Mouse (Mus musculus) frontal cortex, postnatal 36 days (tissue): ENCODE measurements at regions not wholly inside any gene's neighbourhood (a gene's known extent, or its start where the extent isn't known, plus 50 kb on each side); places are given as distances from the start of the nearest gene placed in this dataset.

ENCODE experiments used
- DNase-seq, 2 experiments: peaks; one replicate each; pipeline ENCODE4 v3.0.0; 2022; ENCODE audit warnings: low spot score in 2 of 2

DNA sequence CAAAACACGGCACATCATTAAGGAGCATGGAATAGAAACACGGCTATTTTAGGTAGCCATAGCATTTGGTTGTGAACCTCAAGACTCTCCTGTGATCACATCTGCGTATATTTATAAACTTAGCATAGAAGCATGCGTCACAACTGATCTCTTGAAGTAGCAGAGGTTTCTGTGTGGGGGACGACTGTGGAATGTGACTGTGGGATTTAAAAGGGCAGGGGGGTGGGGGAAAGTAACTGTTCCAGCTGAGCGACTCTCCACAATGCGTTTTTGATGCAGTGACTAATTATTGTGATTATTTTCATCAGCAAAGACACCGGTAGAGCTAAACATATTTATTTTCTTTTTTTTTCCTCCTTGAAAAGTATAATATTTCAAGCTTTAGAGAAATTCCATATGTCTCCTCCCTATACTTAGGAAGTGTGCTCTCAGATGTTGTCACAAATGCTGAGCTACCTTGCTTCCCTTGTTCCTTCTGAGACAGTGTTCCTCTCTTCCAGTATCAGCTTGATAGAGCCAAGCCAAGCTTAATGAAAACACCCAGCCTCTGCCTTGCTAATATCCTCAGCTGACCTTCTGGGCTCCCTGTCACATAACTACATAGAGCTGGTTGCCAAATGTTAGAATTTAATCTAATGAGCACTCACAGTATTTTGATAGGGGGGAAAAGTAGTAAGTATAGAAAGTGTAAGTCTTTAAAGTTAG lies 75.0 kb upstream of the Magi3 start:
- no peak for DNase-seq

DNA sequence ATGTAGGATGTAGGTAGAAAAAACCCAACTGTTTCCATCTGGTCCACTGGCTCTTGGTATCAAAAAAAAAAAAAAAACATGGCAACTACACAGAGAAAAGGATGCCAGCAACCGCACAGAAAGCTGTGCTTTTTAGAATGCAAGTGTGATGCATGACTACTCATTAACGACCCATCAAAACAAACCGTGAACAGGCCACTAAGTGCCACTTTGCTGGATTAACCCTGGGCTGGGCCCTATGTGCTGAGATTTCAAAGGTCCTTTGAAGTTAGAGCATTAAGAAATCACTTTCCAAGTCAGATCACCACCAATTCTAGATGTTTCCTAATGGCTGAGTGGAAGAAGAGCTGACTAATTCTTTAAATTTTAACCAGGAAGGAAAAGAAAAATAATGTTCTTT lies 73.7 kb upstream of the Magi3 start:
- DNase-seq = no peak

DNA sequence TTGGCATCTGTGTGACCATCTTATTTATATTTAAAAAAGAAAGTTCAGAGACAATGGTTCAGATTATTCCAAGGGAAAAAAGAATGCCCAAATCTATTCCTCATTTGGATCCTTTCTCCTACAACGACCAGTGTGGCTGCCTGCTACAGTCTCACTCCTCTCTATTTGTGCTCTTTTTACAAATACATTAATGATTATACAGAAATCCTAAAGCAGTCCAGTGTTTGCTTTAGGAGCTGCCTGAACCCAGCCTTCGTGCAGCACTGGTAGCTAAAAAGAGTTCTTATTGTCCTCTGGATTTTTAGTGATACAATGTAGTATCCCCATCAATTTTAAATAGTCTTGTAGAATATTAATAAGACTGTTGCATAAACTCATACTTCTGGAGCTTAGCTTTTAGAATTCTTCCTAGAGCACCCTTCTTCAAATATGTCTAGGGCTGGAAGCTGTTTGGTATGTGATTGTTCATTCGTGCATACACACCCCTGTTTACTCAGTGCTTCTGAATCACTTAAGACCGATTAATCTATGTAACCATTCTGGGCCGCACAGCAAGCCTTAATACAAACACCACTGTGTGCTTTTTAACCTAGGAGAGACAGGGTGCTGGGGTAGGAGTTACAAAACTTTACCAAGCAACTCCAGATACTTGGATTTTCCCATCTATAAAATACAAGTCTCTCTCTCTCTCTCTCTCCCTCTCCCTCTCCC lies 69.0 kb upstream of the Magi3 start:
- DNase-seq = no peak

DNA sequence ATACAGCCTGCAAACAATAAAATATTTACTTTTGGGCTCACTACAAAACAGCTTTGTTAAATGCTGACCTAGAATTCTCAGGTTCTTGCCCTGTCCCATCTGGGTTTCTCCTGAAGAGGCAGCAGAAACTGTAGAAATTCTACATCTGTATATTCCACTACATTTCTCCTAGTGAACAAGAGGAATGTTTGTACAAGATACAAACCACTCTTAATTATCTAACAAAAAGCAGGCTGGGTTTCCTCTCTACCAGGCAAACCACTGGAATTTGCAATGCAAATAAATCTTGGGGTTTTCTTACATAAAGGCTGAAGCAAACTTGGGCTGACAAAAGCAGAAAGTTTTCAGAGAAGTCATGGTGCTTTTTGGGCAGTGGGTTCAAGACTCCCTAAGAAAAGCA lies 67.7 kb upstream of the Magi3 start:
- no peak for DNase-seq

DNA sequence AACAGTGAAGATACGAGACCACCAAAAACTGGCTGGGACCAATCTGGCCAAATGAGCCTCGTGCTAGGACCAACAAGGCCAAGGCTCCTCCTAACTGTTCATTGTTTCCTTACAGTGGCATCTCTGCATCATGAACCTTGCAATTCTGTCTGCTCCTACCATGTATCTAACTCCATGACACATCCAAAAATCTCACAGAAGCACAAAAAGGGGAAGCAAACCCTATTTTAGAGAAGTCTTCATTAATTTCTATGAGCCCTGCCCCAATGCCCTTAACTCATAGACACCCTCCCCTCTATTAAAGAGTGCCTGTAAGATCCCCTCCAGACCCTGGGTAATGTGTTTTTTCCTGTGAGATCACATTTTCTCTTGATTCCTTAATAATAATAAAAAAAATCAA lies 64.8 kb upstream of the Magi3 start:
- no peak for DNase-seq

DNA sequence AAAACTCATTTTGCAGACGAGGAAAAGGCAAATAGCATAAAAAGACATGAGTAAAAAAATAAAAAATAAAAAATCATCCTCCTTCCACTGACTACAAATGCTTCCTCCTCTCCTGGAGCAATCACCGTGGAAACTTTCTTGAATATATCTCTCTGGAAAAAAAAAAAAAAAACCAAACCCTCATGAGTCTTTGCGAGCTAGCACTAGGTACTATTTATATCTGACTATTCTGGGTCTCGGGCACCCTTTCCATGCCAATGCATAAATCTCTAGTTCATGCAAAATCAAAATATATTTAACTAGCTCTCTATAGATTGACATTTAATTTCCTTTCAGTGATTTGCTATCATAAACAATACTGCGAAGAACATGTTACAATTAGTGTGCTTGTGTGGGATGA lies 63.7 kb upstream of the Magi3 start:
- DNase-seq = no peak

DNA sequence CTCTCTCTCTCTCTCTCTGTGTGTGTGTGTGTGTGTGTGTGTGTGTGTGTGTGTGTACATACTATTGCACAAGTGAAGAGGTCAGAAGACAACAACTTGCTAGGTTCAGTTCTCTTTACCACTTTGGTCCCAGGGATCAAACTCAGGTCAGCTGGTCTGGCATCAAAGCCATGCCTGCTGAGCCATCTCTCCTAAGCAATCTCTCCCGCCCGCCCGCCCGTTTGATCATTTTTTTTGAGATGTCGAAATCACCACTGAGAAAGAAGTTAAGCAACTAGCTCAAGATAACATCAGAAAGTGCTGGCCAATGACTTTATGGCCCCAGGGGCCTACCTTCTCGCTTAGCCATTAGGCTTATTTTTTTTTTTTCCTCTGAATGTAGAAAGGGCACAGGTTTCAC lies 59.3 kb upstream of the Magi3 start:
- DNase-seq = no peak

DNA sequence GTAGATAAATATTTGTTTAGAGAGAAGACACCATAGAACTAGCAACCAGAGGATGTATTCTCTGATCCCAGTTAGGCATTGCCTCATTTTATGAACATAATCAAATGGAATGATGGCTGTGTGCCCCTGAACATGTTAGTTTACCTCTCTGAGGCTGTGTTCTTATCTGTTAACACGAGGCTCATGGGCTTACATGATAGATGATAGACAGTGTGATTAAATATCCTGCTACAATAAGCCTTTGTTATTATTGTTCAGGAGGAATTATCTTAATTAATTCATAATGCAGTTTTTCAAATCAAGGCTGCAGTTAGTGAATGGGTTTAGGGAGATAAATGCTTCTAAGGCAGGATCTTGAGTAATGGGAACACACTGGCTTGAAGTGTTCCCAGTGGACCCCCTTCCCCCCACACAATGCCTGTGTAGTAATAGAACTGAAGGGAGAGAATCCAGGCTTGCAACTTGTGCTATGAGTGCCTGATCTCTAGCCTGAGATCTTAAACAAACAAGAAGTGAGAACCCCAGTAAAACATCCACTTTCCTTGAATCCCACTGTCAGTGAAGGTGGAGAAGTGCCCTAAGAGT lies 54.6 kb upstream of the Magi3 start:
- no peak for DNase-seq

DNA sequence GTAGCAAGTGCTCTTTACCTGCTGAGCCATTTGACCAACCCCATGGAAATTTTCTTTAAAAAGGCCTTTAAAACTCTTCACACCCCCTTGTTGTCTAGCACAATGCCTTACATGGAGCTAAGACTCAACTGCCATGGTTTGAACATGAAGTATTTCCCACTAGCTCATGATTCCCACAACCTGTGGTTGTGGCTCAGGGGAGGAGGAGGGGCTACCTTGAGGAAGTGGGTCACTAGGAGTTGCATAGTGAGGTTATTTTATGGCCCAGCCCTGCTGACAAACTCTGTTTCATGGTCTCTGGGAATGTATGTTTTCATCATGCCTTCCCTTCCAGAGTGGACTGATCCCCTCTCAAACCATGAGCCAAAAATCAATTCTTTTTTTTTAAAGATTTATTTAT lies 53.9 kb upstream of the Magi3 start:
- DNase-seq = no peak
